Mouse (Mus musculus): ENCODE results near the gene Hpn. TPM values are rescaled to one million over a fixed set of nuclear protein-coding genes. Genes with fewer than 3 reads are reported as not detected.

The Hpn gene
- polyA plus RNA-seq, 1 experiment: 7.0 TPM

- H3K4me1 ChIP-seq (replicated peaks; ENCODE audit: control insufficient read depth, insufficient read depth, low read length): peaks cover 73% of the 10 kb centered on the region
- H3K36me3 ChIP-seq (ENCODE audit: control insufficient read depth, insufficient read depth, low read length): no peaks in the 10 kb centered on the region
- WGBS: under 1% methylated on average over 63 of the region's 63 CpGs
- TF ChIP-seq POLR2A (IDR thresholded peaks at IDR 0.05; ENCODE audit: control insufficient read depth, extremely low read depth, insufficient read depth, low read length, poor library complexity) (peak; percentile 88), CTCF (IDR thresholded peaks at IDR 0.05; ENCODE audit: borderline replicate concordance, control insufficient read depth, extremely low read depth, insufficient read depth, low read length, poor library complexity) (0 out of 2 replicates have a peak, but pooled peaks have one; percentile 22)
- peak overlapping the region; percentile 91 for H3K4me3 ChIP-seq (ENCODE audit: control insufficient read depth, insufficient read depth, low read length)
- H3K27me3 ChIP-seq (ENCODE audit: control insufficient read depth, insufficient read depth, low read length): no peaks in the 10 kb centered on the region
- DNase-seq: peak; percentile 88
- H3K27ac ChIP-seq (ENCODE audit: control insufficient read depth, insufficient read depth, low read length): peak overlapping the region; percentile 91
Observed at GRCm38 (mm10) chr7:31150566-31151300, 35.6 kb upstream of the Hpn start.

- TF ChIP-seq POLR2A (IDR thresholded peaks at IDR 0.05; ENCODE audit: control insufficient read depth, extremely low read depth, insufficient read depth, low read length, poor library complexity) (no peak), CTCF (IDR thresholded peaks at IDR 0.05; ENCODE audit: borderline replicate concordance, control insufficient read depth, extremely low read depth, insufficient read depth, low read length, poor library complexity) (no peak)
- Histone ChIP-seq H3K27ac (ENCODE audit: control insufficient read depth, insufficient read depth, low read length) (peak overlapping the region; percentile 91), H3K36me3 (ENCODE audit: control insufficient read depth, insufficient read depth, low read length) (no peaks in the 10 kb centered on the region), H3K4me1 (replicated peaks; ENCODE audit: control insufficient read depth, insufficient read depth, low read length) (peaks cover 65% of the 10 kb centered on the region), H3K27me3 (ENCODE audit: control insufficient read depth, insufficient read depth, low read length) (no peaks in the 10 kb centered on the region), H3K4me3 (ENCODE audit: control insufficient read depth, insufficient read depth, low read length) (peak overlapping the region; percentile 91)
- under 1% methylated on average over 20 of the region's 20 CpGs for WGBS
- DNase-seq: peak; percentile 52
Observed at GRCm38 (mm10) chr7:31149751-31150565, 34.9 kb upstream of the Hpn start.

- Histone ChIP-seq H3K27ac (ENCODE audit: control insufficient read depth, insufficient read depth, low read length) (peak overlapping the region; percentile 91), H3K36me3 (ENCODE audit: control insufficient read depth, insufficient read depth, low read length) (no peaks in the 10 kb centered on the region), H3K4me3 (ENCODE audit: control insufficient read depth, insufficient read depth, low read length) (peak overlapping the region; percentile 91), H3K4me1 (replicated peaks; ENCODE audit: control insufficient read depth, insufficient read depth, low read length) (peaks cover 58% of the 10 kb centered on the region), H3K27me3 (ENCODE audit: control insufficient read depth, insufficient read depth, low read length) (no peaks in the 10 kb centered on the region)
- no peak for DNase-seq
- TF ChIP-seq CTCF (IDR thresholded peaks at IDR 0.05; ENCODE audit: borderline replicate concordance, control insufficient read depth, extremely low read depth, insufficient read depth, low read length, poor library complexity) (no peak), POLR2A (IDR thresholded peaks at IDR 0.05; ENCODE audit: control insufficient read depth, extremely low read depth, insufficient read depth, low read length, poor library complexity) (no peak)
- 11% methylated on average over 9 of the region's 9 CpGs for WGBS
Observed at GRCm38 (mm10) chr7:31149271-31149670, 34.2 kb upstream of the Hpn start.

GRCm38 (mm10) chr7:31148756-31149155, 33.7 kb upstream of the Hpn start:
- Histone ChIP-seq H3K27ac (ENCODE audit: control insufficient read depth, insufficient read depth, low read length) (peak overlapping the region; percentile 46), H3K4me1 (replicated peaks; ENCODE audit: control insufficient read depth, insufficient read depth, low read length) (peaks cover 53% of the 10 kb centered on the region), H3K27me3 (ENCODE audit: control insufficient read depth, insufficient read depth, low read length) (no peaks in the 10 kb centered on the region), H3K36me3 (ENCODE audit: control insufficient read depth, insufficient read depth, low read length) (peaks cover under 1% of the 10 kb centered on the region; the same call in 1 of the 2 replicates), H3K4me3 (ENCODE audit: control insufficient read depth, insufficient read depth, low read length) (peak overlapping the region; percentile 91)
- TF ChIP-seq CTCF (IDR thresholded peaks at IDR 0.05; ENCODE audit: borderline replicate concordance, control insufficient read depth, extremely low read depth, insufficient read depth, low read length, poor library complexity): no peak
- 0 out of 2 replicates have a peak, but pooled peaks have one; percentile 21 for TF ChIP-seq POLR2A (IDR thresholded peaks at IDR 0.05; ENCODE audit: control insufficient read depth, extremely low read depth, insufficient read depth, low read length, poor library complexity)
- DNase-seq: peak; percentile 55
- 5% methylated on average over 9 of the region's 9 CpGs for WGBS

- Histone ChIP-seq H3K27me3 (ENCODE audit: control insufficient read depth, insufficient read depth, low read length) (no peaks in the 10 kb centered on the region), H3K4me1 (replicated peaks; ENCODE audit: control insufficient read depth, insufficient read depth, low read length) (peaks cover 50% of the 10 kb centered on the region), H3K36me3 (ENCODE audit: control insufficient read depth, insufficient read depth, low read length) (peaks cover 8% of the 10 kb centered on the region), H3K4me3 (ENCODE audit: control insufficient read depth, insufficient read depth, low read length) (peak overlapping the region; percentile 91), H3K27ac (ENCODE audit: control insufficient read depth, insufficient read depth, low read length) (peak overlapping the region; percentile 46)
- TF ChIP-seq POLR2A (IDR thresholded peaks at IDR 0.05; ENCODE audit: control insufficient read depth, extremely low read depth, insufficient read depth, low read length, poor library complexity): no peak
- TF ChIP-seq CTCF (IDR thresholded peaks at IDR 0.05; ENCODE audit: borderline replicate concordance, control insufficient read depth, extremely low read depth, insufficient read depth, low read length, poor library complexity): no peak
- DNase-seq: no peak
- WGBS: 38% methylated on average over 3 of the region's 3 CpGs
Observed at GRCm38 (mm10) chr7:31148086-31148485, 33.0 kb upstream of the Hpn start.

- no peak for DNase-seq
- H3K27me3 ChIP-seq (ENCODE audit: control insufficient read depth, insufficient read depth, low read length): no peaks in the 10 kb centered on the region
- 89% methylated on average over 12 of the region's 12 CpGs for WGBS
- H3K4me1 ChIP-seq (replicated peaks; ENCODE audit: control insufficient read depth, insufficient read depth, low read length): peaks cover 35% of the 10 kb centered on the region
- peaks cover 32% of the 10 kb centered on the region for H3K36me3 ChIP-seq (ENCODE audit: control insufficient read depth, insufficient read depth, low read length)
- TF ChIP-seq POLR2A (IDR thresholded peaks at IDR 0.05; ENCODE audit: control insufficient read depth, extremely low read depth, insufficient read depth, low read length, poor library complexity): no peak
- no peak for TF ChIP-seq CTCF (IDR thresholded peaks at IDR 0.05; ENCODE audit: borderline replicate concordance, control insufficient read depth, extremely low read depth, insufficient read depth, low read length, poor library complexity)
- no peak overlapping the region; the same call in 1 of the 2 replicates for H3K27ac ChIP-seq (ENCODE audit: control insufficient read depth, insufficient read depth, low read length)
- no peak overlapping the region for H3K4me3 ChIP-seq (ENCODE audit: control insufficient read depth, insufficient read depth, low read length)
Observed at GRCm38 (mm10) chr7:31145596-31146160, 30.6 kb upstream of the Hpn start.
